Mouse (Mus musculus) heart, postnatal 36 days (tissue): ENCODE results near the gene Foxf1. TPM values are rescaled to one million over a fixed set of nuclear protein-coding genes. Genes with fewer than 3 reads are reported as not detected.

ENCODE experiments used
- DNase-seq, 2 experiments: peaks; one replicate each; pipeline ENCODE4 v3.0.0; 2021 to 2022
- intact Hi-C: fragments of 180-260 bp; cut with DNase I; formaldehyde crosslinking; loops from one replicate; pipeline ENCODE4 v1.15.1; 2025
- total RNA-seq, 2 experiments: library from RNA; stranded (reverse); gene quantifications; 2 replicates each; pipeline ENCODE4 v1.2.3; 2021

The Foxf1 gene
- total RNA-seq, 2 experiments from 2014 or later = 0.22 to 0.25 TPM

GRCm38 (mm10) chr8:121081398-121081797, 2.8 kb upstream of the Foxf1 start:
- intact Hi-C loops = no loop called here
- no peak for DNase-seq

DNA sequence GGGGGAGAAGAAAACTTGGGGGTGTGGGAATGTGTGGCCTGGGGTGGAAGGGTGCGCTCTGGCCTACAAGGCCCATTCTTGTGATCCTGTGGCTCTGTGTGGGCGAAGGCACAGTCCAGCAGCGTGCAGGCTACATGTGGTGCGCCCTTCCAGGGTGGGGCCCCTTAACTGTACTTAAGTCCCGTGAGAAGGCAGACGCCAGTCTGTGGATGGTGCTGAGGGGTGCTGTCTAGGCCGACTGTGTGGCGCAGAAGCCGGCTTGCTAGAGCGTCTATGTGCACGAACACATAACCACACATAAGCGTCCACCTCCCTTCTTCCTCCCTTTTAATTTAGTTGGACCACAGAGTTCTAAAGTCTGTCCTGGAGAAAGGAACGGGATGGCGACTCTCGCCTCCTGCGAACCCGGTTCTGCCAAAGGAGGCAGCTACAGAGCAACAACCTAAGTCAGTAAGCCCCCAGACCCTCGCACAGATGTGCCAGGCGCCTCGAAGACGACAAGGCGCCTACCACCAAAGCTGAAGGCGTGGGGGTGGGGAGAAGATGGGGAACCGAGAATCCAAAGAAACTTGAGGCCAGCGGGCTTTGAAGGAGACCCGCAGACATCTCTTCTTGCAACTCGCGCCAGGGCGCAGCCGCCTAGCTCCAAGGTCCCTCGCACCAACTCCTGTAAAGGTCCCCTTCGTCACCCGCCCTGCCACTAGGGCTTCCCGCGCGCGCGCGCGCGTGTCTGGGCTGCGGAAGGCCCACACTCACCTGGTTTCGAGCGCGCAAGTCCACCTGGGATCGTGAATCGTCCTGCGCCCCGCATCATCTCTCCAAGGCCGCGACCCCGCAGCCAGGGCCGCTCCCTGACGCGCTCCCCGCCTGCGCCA, 1.7 kb upstream of the Foxf1 start:
- peak in 1 of 2 experiments; percentile 24 for DNase-seq
- intact Hi-C loops = loop anchor here (2.0 kb wide), 1 partner anchor 110 kb away; no protein-coding TSS in a partner anchor

GRCm38 (mm10) chr8:121083093-121083935, 872 bp upstream of the Foxf1 start:
- intact Hi-C loops = loop anchor here (2.0 kb wide), 1 partner anchor 111 kb away; no protein-coding TSS in a partner anchor
- peak; percentile 74 to 83 for DNase-seq

DNA sequence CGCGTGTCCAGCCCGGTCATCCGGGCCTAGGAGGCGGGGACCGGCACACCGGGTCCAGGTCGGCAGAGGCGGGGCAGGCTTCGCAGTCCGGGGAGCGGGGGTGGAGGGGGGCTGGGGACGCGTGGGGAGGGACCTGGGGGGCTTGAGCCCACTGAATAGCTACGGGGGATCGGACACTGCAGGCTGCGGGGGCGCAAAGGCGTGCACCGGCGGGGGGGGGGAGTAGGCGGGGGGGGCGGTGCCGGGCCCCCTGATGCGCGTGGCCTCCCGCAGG, 313 bp upstream of the Foxf1 start:
- DNase-seq = no peak
- intact Hi-C loops = loop anchor here (2.0 kb wide), 1 partner anchor 111 kb away; no protein-coding TSS in a partner anchor

GRCm38 (mm10) chr8:121085011-121085410, 825 bp downstream of the Foxf1 start:
- no peak for DNase-seq
- intact Hi-C loops = no loop called here

- DNase-seq = no peak
- intact Hi-C loops = no loop called here
Observed at GRCm38 (mm10) chr8:121085561-121085960, 1.4 kb downstream of the Foxf1 start.

- intact Hi-C loops = no loop called here
- DNase-seq = no peak
Observed at GRCm38 (mm10) chr8:121086004-121086900, 2.1 kb downstream of the Foxf1 start.

DNA sequence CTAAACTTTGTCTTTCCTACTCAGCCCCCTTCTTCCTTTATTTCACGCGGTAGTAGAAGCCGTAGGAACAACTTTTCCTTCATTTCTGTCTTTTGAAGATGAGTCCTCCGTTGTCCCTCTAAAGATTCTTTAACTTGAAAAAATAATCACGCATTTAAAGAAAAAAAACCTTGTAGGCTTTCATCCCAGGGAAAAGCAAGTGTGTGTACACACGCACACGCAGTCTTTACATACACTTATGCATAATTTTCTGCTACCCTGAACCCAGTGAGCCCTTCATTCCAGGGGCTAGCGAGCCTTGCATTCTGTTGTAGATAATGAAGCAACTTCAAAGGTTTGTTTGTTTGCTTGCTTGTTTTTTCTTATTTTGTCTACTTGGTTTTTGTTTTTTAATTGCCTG, 4.1 kb downstream of the Foxf1 start:
- intact Hi-C loops = no loop called here
- DNase-seq = no peak

GRCm38 (mm10) chr8:121088871-121089630, 4.9 kb downstream of the Foxf1 start:
- DNase-seq = no peak
- intact Hi-C loops = no loop called here

DNA sequence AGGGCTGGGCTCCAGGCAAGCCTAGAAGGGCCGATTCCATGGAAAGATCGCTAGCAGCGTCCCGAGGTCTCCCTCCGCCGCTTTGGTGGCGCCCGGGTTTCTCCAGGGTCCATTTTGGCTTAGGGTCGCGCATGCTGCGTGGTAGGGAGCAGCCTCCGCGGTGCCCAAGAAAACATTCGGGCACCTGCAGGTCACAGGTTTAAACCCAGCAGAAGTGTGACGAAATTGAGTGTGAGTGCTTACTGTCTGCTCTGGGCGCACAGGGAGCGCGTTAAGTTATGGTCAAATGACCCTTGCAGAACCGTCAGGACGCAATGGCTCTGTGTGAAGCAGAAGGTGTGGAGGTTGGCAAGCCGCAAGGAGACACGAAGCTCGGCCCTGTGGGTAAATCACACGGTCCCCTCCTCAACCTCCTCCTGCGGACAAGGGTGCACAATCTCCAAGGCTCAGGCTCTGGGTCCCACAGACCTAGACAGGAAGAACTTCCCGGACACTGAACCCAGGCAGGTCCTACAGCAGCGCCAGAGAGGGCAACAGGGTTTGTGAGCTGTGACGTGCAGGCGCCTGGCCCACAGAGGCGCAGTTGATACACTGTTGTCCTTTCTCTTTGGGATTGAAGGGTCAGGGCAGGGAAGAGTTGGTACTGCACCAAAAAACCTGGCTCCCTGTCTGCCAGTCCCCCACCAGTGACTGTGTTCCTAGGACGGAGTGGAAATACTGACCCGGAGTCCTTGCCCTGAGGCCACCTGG, 5.6 kb downstream of the Foxf1 start:
- intact Hi-C loops = no loop called here

GRCm38 (mm10) chr8:121090716-121091115, 6.5 kb downstream of the Foxf1 start:
- no peak for DNase-seq
- intact Hi-C loops = no loop called here

More for the DNA sequence above, 5.6 kb downstream of the Foxf1 start:
- DNase-seq = no peak

GRCm38 (mm10) chr8:121092141-121092540, 8.0 kb downstream of the Foxf1 start:
- DNase-seq = no peak
- intact Hi-C loops = loop anchor here (1.0 to 2.0 kb wide), 4 partner anchors 121 to 413 kb away; no protein-coding TSS in a partner anchor

DNA sequence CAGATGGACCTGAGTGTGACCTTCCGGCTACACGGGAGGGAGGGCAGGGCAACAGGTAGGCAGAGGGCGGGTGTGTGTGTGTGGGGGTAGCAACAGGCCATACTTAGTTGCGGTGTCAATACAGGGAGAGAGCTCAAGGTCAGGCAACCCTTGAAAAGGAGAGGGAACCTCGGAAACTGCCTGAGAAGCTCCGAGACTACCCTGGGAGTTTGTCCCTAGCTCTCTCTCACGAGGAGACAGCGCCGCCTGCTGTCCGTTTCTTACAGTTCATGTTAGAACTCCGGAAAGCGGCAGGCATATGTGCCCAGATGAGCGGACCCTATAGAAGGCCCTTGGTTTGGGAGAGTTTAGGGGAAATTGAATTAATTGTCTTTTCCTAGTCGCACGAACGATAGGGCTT, 8.4 kb downstream of the Foxf1 start:
- peak; percentile 86 to 93 for DNase-seq
- intact Hi-C loops = loop anchor here (1.0 to 2.0 kb wide), 4 partner anchors 122 to 414 kb away; no protein-coding TSS in a partner anchor

GRCm38 (mm10) chr8:121093496-121093895, 9.3 kb downstream of the Foxf1 start:
- intact Hi-C loops = loop anchor here (2.0 kb wide), 2 partner anchors 123 to 415 kb away; no protein-coding TSS in a partner anchor
- DNase-seq = no peak

- intact Hi-C loops = no loop called here
- peak; percentile 79 to 81 for DNase-seq
Observed at GRCm38 (mm10) chr8:121104049-121104818, 20.0 kb downstream of the Foxf1 start.

DNA sequence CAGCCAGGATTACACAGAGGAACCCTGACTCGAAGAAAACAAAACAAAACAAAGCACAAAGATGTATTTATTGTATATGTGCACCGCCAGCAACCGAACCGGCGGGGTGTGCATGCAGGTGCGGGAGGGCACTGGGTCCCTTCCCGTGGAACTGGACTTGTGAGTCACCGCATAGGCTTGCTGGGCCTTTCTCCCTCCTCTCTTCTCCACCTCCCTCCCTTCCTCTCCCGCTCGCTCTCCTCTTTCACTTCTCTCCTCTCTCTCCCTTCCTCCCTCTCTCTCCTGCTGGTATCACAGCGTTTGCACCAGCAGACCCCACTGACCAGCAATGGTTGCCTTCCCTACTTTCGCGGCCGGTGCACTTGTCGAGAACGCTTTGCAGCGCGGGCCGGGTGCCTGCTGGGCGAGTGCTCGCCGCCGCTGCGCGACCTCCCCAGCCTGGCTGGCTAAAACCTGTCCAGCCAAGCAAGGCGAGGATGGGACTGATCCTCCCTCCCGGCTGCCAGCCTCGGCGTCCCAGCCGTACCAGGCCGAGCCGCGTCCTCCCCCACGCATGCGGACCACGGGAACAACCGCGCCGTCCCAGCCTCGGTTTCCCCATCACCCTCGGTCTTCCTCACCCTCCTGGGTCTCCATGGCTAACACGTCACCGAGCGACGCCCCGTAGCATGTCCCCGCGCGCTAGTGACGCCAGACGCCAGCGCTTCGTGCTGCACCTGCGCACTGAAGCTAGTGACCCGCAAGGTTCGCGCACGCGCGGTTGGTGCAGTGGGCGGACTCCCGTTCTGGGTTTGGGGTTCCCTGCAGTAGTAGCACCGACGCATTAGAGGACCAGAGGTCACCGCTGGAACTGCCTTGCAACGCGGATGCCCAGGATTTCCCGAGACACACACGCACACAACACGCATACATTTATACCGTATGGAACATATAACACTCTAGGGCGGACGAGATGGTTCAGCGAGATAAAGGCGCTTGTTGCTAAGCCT, 23.8 kb downstream of the Foxf1 start, which contains the start of gene Mthfsd:
Gene Mthfsd, minus strand, starts transcription at position 725 of the 989 bp plus-strand sequence.
- intact Hi-C loops = no loop called here
- DNase-seq = peak; percentile 98 to 99

GRCm38 (mm10) chr8:121108657-121109056, 24.5 kb downstream of the Foxf1 start:
- DNase-seq = no peak
- intact Hi-C loops = no loop called here
